Mouse (Mus musculus) natural killer cell, adult 2 months (primary cell): ENCODE results near the gene Dnajc11.

ENCODE experiments used
- DNase-seq, 2 experiments: peaks; one replicate each; pipeline ENCODE4 v3.0.0; 2022; ENCODE audit warnings: low spot score in 2 of 2

Dnajc11 gene

DNA sequence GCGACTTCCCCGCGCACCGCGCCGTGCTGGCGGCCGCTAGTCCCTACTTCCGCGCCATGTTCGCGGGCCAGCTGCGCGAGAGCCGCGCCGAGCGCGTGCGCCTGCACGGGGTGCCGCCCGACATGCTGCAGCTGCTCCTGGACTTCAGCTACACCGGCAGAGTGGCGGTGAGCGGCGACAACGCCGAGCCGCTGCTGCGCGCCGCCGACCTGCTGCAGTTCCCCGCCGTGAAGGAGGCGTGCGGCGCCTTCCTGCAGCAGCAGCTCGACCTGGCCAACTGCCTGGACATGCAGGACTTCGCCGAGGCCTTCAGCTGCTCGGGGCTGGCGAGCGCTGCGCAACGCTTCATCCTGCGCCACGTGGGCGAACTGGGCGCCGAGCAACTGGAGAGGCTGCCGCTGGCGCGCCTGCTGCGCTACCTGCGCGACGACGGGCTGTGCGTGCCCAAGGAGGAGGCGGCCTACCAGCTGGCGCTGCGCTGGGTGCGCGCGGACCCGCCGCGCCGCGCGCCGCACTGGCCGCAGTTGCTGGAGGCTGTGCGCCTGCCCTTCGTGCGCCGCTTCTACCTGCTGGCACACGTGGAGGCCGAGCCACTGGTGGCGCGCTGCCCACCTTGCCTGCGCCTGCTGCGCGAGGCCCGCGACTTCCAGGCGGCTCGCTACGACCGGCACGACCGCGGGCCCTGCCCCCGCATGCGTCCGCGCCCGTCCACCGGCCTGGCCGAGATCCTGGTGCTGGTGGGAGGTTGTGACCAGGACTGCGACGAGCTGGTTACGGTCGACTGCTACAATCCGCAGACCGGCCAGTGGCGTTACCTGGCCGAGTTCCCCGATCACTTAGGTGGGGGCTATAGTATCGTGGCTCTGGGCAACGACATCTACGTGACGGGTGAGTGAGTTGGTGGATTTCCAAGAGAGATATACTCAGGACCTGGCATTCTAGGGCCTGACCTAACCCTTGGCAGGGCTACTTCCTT, 75.9 kb downstream of the Dnajc11 start:
- DNase-seq: peak in 1 of 2 experiments; percentile 38

DNA sequence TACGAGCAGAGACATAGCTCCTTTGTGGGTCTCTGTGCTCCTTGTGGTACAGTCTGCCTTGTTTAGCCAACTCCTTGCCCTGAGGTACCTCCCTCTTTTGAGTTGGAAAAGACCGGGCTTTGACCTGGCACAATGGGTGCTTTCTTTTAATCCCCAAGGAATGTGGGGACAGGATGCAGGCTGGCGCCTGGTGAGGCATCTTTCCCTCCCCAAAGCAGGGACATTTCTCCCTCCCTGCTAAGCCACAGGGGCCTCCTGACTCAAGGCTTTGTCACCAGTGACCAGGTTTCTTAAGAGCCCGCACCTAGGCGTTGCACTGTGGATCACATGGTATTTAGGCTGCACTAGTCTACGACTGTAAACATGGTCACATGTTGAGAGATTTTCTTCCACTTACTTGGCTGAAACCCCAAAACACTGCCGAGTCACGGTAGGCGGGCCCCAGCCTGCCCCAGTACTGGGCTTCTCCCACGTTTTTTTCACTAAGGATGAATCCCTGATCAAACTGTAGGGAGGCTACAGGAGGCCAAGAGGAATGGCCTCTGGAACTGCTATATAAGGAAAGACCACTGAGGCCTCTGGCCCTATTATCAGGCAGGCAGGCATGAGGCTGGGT, 76.7 kb downstream of the Dnajc11 start:
- DNase-seq: peak; percentile 34 to 39

DNA sequence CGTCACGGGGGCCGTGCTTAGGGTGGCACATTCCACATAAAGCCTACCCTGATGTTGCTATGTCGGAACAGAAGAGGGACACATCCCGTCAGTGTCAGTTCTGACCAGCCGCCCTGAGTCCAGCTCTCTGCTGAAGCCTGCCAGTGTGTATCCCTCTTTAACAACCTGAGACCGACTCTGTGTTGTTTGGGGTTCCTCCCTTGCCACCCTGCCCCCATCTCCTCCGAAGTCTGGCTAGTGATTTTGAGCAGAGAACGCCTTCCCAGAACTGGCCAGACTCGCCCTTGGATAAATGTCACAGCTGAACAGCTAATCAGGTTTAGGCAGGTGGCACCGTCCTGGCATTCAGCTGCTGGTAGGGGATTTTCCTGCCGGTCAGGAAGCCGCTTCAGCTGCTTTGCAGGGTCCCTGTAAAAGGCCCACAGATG, 77.2 kb downstream of the Dnajc11 start:
- no peak for DNase-seq

DNA sequence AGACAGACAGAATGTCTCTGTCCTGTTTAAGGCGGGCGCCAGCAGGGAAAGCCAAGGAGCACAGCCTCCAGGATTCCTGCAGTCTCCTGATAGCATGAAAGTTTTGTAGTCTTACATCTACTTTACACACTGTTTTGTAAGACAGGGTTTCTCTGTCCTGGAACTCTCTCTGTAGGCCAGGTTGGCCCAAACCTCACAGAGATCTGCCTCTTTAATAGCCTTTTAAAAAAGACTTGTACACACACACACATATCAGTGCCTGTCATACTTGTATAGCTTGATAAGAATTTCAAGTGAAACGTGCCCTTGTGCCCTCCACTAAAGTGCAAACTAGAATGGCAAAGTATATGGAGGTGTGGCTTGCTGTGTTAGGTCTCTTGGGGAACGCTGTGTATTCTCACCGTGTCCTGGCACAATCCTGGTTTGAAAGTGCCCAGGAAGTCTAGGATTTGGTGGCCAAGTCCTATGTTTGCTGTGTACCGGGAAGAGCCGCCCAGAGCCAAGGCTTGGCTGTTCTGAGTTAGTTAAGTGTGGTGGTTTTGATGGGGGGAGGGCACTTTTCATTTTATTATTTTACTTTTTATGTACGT, 77.8 kb downstream of the Dnajc11 start:
- DNase-seq: no peak

DNA sequence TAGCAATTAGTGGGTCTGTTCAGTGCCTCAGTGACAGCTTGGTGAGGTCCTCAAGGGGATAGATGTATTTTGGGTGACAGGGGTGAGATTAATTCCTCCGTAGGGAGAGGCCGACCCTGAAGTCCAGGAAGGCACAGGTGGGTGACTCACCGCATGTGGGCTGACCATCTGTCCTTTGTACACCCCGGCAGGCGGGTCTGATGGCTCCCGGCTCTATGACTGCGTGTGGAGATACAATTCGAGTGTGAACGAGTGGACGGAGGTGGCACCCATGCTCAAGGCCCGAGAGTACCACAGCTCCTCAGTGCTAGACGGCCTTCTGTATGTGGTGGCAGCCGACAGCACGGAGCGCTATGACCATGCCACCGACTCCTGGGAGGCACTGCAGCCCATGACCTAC, 78.6 kb downstream of the Dnajc11 start:
- DNase-seq: no peak

DNA sequence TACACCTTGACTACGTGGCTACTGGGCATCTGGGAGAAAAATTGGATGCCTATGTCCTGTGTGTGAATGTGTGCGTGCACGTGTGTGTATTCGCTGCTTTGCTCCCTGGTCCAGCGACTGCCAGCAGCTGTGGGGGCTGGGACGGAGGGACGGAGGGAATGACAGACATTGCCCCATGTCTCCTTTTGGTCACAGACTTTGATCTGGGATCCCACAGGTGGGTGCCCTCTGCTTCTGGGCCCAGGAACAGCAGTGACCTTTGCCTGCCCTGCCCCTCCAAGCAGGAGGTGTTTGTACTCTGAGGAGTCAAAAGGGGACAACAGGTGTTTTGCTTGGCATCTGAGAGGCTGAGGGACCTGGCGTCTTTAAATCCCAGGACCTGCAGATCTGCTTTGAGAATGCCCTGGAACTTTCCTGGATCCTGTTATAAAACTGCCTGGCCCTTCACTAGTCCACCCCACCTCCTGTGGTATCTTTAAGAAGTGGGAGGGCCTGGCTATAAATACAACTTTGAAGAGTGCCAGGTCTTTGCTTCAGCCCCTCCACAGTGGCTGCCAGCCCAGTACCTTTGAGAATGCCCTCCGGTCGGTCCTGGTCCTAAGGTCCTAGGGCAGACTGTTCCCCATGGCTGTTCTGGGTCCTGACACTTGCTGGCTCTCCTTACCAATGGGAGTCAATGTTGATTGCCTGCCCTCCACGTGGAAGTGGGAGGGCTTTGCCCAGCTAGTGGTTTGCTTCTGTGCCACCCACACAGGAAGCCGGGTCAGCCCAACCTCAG, 79.7 kb downstream of the Dnajc11 start:
- DNase-seq: no peak

DNA sequence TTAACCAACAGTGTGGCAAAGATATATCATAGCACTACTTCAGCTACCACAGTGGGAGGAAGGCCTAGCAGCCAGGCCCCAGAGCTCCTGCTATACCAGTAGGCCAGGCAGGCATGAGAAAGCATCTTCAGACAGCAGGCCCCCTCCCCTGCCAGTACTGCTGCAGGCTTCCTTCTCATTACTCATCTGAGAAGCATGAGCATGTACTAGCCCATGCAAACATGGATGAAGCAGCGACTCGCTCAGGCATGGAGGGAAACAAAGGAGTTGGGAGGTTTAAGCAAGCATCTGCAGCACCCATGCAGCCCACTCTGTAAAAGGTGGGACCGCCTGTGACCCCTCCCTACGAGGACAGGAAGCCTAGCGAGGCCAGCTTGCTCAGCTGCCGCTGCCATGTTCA, 85.6 kb downstream of the Dnajc11 start:
- DNase-seq: no peak

DNA sequence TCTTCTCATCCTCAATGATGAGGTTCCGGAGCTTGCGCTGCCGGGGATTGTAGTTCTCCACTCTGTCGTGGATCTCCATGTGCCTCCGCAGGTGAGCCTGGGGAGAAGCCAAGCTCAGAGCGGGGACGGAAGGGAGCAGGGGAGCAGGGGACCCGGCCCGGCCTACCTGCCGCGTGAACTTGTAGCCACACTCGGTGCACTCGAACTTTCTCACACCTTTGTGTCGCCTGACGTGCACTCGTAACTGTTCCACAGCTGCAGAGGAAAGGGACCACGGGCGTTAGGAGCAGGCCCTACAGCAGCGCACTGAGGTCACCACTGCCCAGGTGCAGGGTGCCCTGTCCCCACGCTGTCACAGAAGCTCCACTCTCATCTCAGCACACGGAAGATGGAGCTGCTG, 86.5 kb downstream of the Dnajc11 start:
- DNase-seq: no peak

DNA sequence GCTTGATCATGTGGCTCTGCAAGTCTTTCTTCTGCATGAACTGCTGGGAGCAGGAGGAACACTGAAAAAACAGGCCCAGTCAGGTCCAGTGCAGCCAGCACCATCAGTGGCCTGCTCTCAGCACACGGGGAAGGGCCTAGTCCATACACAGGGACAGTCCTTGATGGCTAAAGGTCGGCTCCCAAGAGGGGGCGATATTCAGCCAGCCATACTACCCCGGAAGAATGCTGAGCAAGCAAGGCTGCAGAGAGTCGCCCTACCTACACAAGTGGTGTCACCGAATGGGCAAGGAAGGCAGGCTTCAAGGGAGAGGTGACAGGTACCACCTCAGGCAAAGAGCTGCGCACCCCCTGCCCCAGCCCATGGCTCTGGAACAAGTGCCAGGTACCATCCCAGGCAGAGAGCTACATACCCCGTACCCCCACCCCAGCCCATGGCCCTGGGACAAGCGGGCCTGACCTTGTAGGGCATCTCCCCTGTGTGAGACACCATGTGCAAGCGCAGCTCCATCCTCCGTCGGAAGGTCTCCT, 88.1 kb downstream of the Dnajc11 start:
- DNase-seq: no peak

DNA sequence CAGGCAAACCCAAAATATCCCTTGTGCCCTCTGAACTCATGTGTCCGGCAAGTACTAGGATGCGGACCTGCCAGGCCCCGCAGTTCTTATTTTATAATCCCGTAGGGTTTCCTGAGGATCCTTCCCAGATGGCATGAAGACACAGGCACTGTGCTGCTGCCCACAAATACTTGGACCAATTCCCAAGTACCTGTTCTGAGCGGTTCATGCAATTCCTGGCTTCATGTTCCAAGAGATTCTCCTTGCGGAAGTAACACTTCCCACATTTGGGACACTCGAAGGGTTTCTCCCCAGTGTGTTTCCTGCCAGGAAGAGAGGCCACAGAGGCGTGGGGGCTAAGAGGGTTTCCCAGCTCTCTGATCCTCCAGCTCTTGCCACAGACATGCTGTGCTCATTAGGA, 89.0 kb downstream of the Dnajc11 start:
- DNase-seq: no peak

DNA sequence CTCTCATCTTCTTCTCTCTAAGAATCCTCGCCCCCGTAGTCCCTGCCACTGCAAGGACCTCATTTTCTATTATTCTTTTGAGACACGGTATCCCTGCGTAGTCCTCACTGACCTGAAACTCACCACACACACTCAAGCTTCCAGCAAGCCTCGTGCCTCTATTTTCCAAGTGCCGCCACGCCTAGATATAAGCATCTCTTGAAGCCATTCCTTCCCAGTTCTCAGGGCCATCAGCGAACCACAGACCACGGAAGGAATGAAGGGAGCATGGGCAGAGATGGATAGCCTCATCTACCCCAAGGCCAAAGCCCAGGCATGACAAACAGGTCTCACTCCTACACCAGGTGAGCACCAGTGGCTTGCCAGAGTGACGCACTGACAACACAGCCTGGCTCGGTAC, 91.0 kb downstream of the Dnajc11 start:
- no peak for DNase-seq

DNA sequence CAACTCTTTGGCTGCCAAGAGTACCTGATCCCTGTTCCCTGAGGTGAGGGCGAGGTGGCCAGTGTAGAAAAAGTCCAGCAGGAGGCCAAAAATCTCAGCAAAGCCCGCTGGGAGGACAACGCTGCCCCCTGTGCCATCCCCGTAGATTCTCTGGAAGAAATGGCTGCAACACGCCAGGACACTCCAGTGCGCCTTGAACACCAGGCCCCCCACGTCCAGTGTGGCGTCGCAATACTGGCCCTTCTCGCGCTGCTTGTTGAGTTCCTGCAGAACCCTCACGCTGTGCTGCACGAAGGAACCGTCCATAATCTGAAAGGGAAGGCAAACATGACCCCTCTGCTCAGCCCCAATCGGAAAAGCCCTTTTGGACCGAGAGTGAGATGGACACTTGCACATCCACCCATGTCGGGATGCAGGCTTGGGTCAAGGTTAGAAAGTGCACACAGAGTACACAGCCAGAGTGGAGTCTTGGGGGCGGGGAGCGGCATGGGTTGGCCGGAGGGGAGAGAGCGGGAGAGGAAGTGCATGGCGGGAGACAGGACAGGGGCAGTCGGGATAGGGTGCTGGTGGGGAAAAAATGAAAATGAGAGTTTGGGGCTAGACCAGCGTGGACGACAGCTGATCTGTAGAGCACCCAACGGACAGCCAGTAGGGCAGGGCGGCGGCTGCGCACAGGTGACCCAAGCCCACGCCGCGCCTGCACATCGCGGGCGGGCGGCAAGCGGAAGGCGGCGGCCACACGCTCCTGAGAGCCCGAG, 93.4 kb downstream of the Dnajc11 start:
- DNase-seq: no peak

DNA sequence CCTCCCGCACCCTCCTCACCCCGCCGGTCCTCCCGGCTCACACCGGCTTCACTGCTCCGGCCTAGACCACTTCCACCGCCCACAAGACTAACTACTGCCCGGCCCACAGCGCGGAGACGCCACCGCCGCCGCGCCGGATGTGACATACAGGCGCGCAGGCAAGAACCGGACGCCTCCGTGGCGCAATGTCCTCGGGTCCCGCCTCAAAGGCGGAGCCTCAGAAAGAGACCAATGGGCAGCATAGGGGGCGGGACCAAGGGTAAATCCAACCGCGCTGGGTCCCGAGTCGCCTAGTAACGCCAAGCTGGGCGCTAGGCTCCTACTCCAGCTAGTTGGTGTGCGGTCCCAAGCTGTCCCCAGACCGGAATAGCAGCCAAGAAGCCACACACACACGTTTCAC, 94.0 kb downstream of the Dnajc11 start, which contains the start of gene Zbtb48:
Zbtb48 (minus strand) TSS at position 148 of the 400 bp plus-strand sequence.
- DNase-seq: peak; percentile 90 to 91

DNA sequence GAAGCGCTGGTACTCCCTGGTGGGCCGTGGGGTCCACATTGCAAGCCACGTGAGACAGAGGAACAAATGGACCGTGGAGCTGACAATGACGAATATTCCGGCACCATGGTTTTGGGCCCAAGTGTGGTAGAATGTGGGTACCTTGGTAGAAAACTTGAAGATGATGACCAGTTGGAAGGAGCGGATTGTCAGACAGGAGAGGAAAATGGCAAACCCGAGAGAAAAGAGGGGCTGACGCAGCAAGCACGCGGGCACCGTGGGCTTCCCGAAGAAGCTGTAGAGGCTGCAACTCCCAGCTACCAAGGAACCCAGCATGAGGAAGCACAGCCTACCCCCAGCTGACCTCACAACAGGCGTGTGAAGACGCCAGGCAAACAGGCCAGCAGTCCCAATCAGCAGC, 95.0 kb downstream of the Dnajc11 start:
- no peak for DNase-seq

DNA sequence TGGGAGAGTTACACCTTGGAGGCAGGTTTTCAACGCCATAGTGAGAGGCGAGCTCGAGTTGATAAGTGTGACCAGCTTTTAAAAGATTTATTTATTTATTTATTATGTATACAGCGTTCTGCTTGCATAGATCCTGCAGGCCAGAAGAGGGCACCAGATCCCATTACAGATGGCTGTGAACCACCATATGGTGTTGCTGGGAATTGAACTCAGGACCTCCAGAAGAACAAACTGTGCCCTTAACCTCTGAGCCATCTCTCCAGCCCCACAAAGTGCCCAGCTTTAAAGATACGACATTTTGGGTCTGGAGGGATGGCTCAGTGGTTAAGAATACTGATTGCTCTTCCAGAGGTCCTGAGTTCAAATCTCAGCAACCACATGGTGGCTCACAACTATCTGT, 95.6 kb downstream of the Dnajc11 start:
- DNase-seq: peak in 1 of 2 experiments; percentile 26

DNA sequence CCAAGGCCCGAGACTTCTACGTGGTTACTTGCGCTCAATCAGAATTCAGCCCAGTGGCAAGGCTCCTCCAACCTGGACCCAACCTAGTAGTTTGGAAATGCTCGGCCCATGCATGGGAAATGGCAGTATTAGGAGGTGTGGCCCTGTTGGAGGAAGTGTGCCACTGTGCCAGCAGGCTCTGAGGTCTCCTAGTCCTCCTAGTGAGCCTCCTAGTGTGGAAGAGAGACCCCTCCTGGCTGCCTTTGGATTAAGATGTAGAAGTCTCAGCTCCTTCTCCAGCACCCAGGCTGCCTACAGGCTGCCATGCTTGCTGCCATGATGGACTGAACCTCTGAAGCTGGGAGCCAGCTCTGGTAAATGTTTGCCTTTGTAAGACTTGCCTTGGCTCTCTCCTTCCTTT, 96.5 kb downstream of the Dnajc11 start:
- DNase-seq: no peak
